Mouse (Mus musculus): Measurements from ENCODE around the gene Copg2.
"Not testable (repeated sequence)": the region's sequence is repeated elsewhere in the genome, so short reads cannot be mapped to it uniquely, and the experiment has no call there.

Gene Copg2

GRCm38 (mm10) chr6:30805053-30805752 lies 91.4 kb downstream of the Copg2 start:
- no peak for DNase-seq

- peak in 1 of 2 experiments; percentile 15 for DNase-seq
Observed at GRCm38 (mm10) chr6:30804389-30805052, 92.1 kb downstream of the Copg2 start.

- DNase-seq, result not testable (repeated sequence)
Observed at GRCm38 (mm10) chr6:30802915-30803314, 93.7 kb downstream of the Copg2 start.

- DNase-seq, result no peak
Observed at GRCm38 (mm10) chr6:30751209-30751608, 145.4 kb downstream of the Copg2 start.

GRCm38 (mm10) chr6:30750482-30750881 lies 146.1 kb downstream of the Copg2 start:
- DNase-seq, result no peak

- DNase-seq, result no peak
Observed at GRCm38 (mm10) chr6:30749892-30750291, 146.7 kb downstream of the Copg2 start.

GRCm38 (mm10) chr6:30749042-30749689 lies 147.4 kb downstream of the Copg2 start:
- DNase-seq, result no peak

GRCm38 (mm10) chr6:30748358-30748910 lies 148.2 kb downstream of the Copg2 start:
- DNase-seq, result no peak

GRCm38 (mm10) chr6:30747631-30748357 lies 148.8 kb downstream of the Copg2 start:
- no peak for DNase-seq

GRCm38 (mm10) chr6:30745591-30745990 lies 151.0 kb downstream of the Copg2 start:
- DNase-seq, result no peak

GRCm38 (mm10) chr6:30744846-30745245 lies 151.7 kb downstream of the Copg2 start:
- DNase-seq, result no peak

GRCm38 (mm10) chr6:30739177-30739747 lies 157.3 kb downstream of the Copg2 start:
- DNase-seq, result peak in 1 of 2 experiments; percentile 15

- no peak for DNase-seq
Observed at GRCm38 (mm10) chr6:30738464-30739006, 158.1 kb downstream of the Copg2 start.

- DNase-seq, result peak; percentile 17 to 29
Observed at GRCm38 (mm10) chr6:30737548-30738463, 158.8 kb downstream of the Copg2 start.

GRCm38 (mm10) chr6:30736864-30737547 lies 159.6 kb downstream of the Copg2 start:
- DNase-seq, result peak; percentile 29 to 46

- DNase-seq, result no peak
Observed at GRCm38 (mm10) chr6:30736372-30736762, 160.2 kb downstream of the Copg2 start.

- no peak for DNase-seq
Observed at GRCm38 (mm10) chr6:30735728-30736371, 160.7 kb downstream of the Copg2 start.

GRCm38 (mm10) chr6:30734988-30735727 lies 161.4 kb downstream of the Copg2 start:
- DNase-seq, result no peak

GRCm38 (mm10) chr6:30734465-30734864 lies 162.1 kb downstream of the Copg2 start:
- DNase-seq, result no peak

Measured in kidney, adult 8-10 months (tissue).